Mouse (Mus musculus) stomach, postnatal 0 days (tissue): Measurements from ENCODE around the gene Apobec1. TPM values are rescaled to one million over a fixed set of nuclear protein-coding genes. Genes with fewer than 3 reads are reported as not detected.
"Not testable (repeated sequence)": the region's sequence is repeated elsewhere in the genome, so short reads cannot be mapped to it uniquely, and the experiment has no call there.

ENCODE experiments used
- ATAC-seq: fragments of 200-750 bp; cut with Nextera tagmentation; 2 replicates; pipeline ENCODE4 v1.8.0; 2017; ENCODE audit not compliant: low FRiP score, low TSS enrichment
- DNase-seq: peaks from one replicate; pipeline ENCODE4 v3.0.0-alpha.2; 2016; ENCODE audit warnings: low spot score
- H3K27ac ChIP-seq: fragments of 300-500 bp; sonication (generic); replicated peaks from 2 replicates; pipeline ENCODE4 v1.5.1; 2014; ENCODE audit warnings: mild to moderate bottlenecking, control low read depth
- H3K27me3 ChIP-seq: fragments of 300-500 bp; sonication (generic); 2 replicates; pipeline ENCODE4 v1.6.1; 2014; ENCODE audit warnings: low read length; ENCODE audit not compliant: control insufficient read depth, insufficient read depth
- H3K36me3 ChIP-seq: fragments of 300-500 bp; sonication (generic); 2 replicates; pipeline ENCODE4 v1.6.1; 2014; ENCODE audit warnings: low read length, mixed read lengths; ENCODE audit not compliant: control insufficient read depth, insufficient read depth
- H3K4me1 ChIP-seq: fragments of 300-500 bp; sonication (generic); replicated peaks from 2 replicates; pipeline ENCODE4 v1.6.1; 2014; ENCODE audit warnings: antibody characterized with exemption; ENCODE audit not compliant: control insufficient read depth, insufficient read depth
- H3K4me2 ChIP-seq: fragments of 300-500 bp; sonication (generic); replicated peaks from 2 replicates; pipeline ENCODE4 v1.6.1; 2014; ENCODE audit warnings: low read depth, mild to moderate bottlenecking, control low read depth, moderate library complexity
- H3K4me3 ChIP-seq: fragments of 300-500 bp; sonication (generic); 2 replicates; pipeline ENCODE4 v1.5.1; 2014; ENCODE audit warnings: low read depth, low read length, control low read depth
- H3K9ac ChIP-seq: fragments of 300-500 bp; sonication (generic); 2 replicates; pipeline ENCODE4 v1.6.1; 2014; ENCODE audit warnings: mild to moderate bottlenecking, low read length, control low read depth, mixed read lengths
- H3K9me3 ChIP-seq: fragments of 300-500 bp; sonication (generic); 2 replicates; pipeline ENCODE4 v1.6.1; 2016; ENCODE audit warnings: low read length; ENCODE audit not compliant: control insufficient read depth
- CTCF ChIP-seq: IDR thresholded peaks from 2 replicates; pipeline ENCODE4 v1.5.1; 2016; ENCODE audit warnings: antibody characterized with exemption, low read depth, mild to moderate bottlenecking, moderate library complexity
- EP300 ChIP-seq: optimal IDR thresholded peaks from 2 replicates; pipeline ENCODE3; 2016; ENCODE audit warnings: antibody characterized with exemption
- WGBS: fragments of 180-500 bp; shearing (Covaris S2); extraction: QIAGEN DNeasy Blood & Tissue Kit; methylation state at CpG from one replicate; pipeline ENCODE4 v1.1.7; 2014; 5-methylcytosine and 5-hydroxymethylcytosine counted together
- polyA plus RNA-seq: library from polyadenylated mRNA; unstranded; fragments of >200 nt; fragmentation: Nextera tagmentation; extraction: Ambion mirVana; gene quantifications from 2 replicates; pipeline ENCODE4 v1.2.1, GENCODE M21; 2015

The Apobec1 gene
- polyA plus RNA-seq, 1 experiment from 2014 or later = 7.8 TPM

DNA sequence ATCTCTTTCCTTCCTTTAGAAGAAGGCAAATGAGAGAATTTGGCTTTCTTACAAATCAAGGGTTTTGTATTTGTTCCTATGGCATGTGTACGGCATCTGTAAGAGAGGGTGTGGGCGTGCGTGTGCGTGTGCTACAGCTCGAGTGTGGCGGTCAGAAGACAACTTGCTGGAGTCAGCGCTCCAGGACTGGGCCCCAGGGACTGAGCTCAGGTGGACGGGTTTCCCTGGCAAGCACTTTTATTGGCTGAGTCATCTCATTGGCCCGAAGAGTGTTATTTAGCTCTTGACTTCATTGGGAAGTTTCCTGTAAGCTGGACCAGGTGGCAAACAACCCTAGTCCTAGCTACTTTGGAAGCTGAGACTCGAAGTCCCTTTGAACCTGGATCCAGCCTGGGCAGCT lies 56.3 kb downstream of the Apobec1 start:
- 70% methylated on average over 10 of the region's 10 CpGs for WGBS
- ATAC-seq (no peak), DNase-seq (no peak)
- Histone ChIP-seq H3K4me3 (no peak overlapping the region), H3K9me3 (no peaks in the 10 kb centered on the region), H3K4me2 (no peak overlapping the region), H3K27me3 (no peaks in the 10 kb centered on the region), H3K4me1 (no peaks in the 10 kb centered on the region), H3K36me3 (no peaks in the 10 kb centered on the region), H3K9ac (no peak overlapping the region), H3K27ac (no peak overlapping the region)
- no peak for TF ChIP-seq EP300
- no peak for TF ChIP-seq CTCF

DNA sequence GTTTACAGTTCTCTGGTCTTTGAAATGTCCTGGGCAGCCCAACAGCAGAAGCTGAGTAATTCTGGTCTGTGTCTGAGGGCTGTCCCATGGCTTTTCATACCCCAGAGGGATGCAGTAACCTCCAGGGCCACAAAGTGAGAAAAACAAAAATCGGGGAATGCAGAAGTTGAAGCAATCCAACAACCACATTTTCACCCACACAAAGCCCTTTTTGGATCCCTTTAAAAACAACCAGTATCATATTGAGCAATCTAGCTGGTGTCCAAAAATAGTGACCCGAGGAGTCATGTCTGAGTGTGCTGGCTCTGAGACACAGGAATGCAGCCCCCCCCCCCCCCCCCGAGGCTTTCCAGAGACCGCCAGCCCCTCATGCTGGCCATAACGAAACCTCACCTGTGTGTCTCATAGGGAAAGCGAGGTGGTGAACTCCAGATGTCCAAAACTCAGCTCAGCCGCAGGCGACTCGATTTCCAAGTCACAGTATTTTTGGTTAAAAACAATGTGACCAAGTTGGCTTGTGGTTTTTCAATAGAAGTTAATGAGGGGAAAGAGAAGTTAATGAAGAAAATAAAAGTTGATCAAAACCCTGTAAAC lies 56.9 kb downstream of the Apobec1 start:
- no peaks in the 10 kb centered on the region for H3K4me1 ChIP-seq
- H3K27ac ChIP-seq = no peak overlapping the region
- no peak for TF ChIP-seq CTCF
- TF ChIP-seq EP300 = no peak
- no peak overlapping the region for H3K4me3 ChIP-seq
- 73% methylated on average over 9 of the region's 9 CpGs for WGBS
- DNase-seq (no peak), ATAC-seq (no peak)
- no peak overlapping the region for H3K9ac ChIP-seq
- H3K9me3 ChIP-seq = no peaks in the 10 kb centered on the region
- H3K27me3 ChIP-seq = no peaks in the 10 kb centered on the region
- no peaks in the 10 kb centered on the region for H3K36me3 ChIP-seq
- no peak overlapping the region for H3K4me2 ChIP-seq

DNA sequence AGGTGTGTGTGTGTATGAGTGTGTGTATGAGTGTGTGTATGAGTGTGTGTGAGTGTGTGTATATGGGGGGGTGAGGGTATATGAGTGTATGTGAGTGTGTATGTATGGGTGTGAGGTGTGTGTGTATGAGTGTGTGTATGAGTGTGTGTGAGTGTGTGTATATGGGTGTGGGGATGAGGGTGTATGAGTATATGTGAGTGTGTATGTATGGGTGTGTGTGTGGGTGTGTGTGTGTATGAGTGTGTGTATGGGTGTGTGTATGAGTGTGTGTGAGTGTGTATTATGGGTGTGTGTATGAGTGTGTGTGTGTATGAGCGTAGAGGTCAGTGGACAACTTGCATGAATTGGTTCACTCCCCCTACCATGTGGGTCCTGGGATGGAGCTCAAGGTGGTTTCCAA lies 57.6 kb downstream of the Apobec1 start:
- H3K27ac ChIP-seq = no peak overlapping the region
- H3K4me1 ChIP-seq = no peaks in the 10 kb centered on the region
- no peaks in the 10 kb centered on the region for H3K36me3 ChIP-seq
- ATAC-seq (no peak), DNase-seq (no peak)
- WGBS = 100% methylated on average over 1 of the region's 1 CpGs
- no peak overlapping the region for H3K4me3 ChIP-seq
- H3K27me3 ChIP-seq = no peaks in the 10 kb centered on the region
- no peak overlapping the region for H3K4me2 ChIP-seq
- no peak for TF ChIP-seq CTCF
- no peak for TF ChIP-seq EP300
- H3K9ac ChIP-seq = no peak overlapping the region
- no peaks in the 10 kb centered on the region for H3K9me3 ChIP-seq

DNA sequence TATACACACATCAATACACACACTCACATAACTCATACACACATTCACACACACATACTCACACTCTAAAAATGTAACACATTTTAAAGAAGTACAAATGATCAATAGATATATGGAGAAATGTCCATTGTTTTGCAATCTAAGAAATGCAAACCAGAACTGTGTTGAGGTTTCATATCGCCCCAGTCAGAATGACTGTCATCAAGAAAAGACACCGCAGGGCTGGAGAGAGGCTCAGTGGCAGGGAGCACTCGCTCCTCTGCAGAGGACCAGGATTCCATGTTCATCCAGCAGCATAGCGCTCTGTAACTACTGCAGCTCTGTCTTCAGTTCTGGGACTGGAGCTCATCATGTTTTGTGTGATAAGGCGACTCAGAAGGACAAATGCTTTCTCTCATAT lies 58.7 kb downstream of the Apobec1 start:
- DNase-seq = no peak
- TF ChIP-seq EP300 (no peak), CTCF (no peak)
- Histone ChIP-seq H3K4me3 (no peak overlapping the region), H3K27ac (no peak overlapping the region), H3K9me3 (no peaks in the 10 kb centered on the region), H3K9ac (no peak overlapping the region), H3K4me2 (no peak overlapping the region), H3K36me3 (no peaks in the 10 kb centered on the region), H3K4me1 (no peaks in the 10 kb centered on the region), H3K27me3 (no peaks in the 10 kb centered on the region)
- 78% methylated on average over 5 of the region's 5 CpGs for WGBS
- no peak for ATAC-seq

DNA sequence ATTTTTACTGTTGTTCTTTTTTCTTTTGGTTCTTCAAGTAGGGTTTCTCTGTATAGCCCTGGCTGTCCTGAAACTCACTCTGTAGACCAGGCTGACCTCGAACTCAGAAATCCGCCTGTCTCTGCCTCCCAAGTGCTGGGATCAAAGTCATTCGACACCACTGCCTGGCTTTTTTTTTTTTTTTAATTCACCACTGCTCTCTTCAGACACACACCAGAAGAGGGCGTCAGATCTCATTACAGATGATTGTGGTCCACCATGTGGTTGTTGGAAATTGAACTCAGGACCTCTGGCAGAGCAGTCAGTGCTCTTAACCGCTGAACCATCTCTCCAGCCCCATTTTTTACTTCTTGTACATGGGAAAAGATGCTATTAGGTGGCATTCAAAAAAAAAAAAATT lies 59.8 kb downstream of the Apobec1 start:
- not testable (repeated sequence) for H3K4me1 ChIP-seq, H3K36me3 ChIP-seq, H3K4me3 ChIP-seq, H3K27me3 ChIP-seq, H3K9ac ChIP-seq, H3K27ac ChIP-seq, DNase-seq, H3K4me2 ChIP-seq, H3K9me3 ChIP-seq, ATAC-seq
- 72% methylated on average over 5 of the region's 5 CpGs for WGBS

DNA sequence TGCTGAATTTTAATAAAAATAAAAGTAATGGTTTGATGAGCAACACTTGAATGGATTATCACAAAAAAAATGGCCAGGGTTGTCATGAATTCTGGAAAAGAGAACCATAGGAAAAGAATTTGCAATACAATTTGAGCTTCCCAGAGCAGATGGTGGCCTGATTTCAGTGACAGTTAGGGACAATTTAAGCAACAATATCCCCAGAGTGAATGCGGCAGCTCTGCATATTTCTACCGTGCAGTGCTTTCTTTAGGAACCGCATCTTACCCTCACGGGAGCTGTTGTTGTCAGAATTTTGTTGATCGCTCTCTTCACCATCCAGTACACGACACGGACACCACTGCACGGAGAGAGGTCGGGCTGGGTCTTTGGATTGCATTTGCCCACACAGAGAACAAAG lies 62.7 kb downstream of the Apobec1 start:
- TF ChIP-seq CTCF (no peak), EP300 (no peak)
- H3K36me3 ChIP-seq = no peaks in the 10 kb centered on the region
- no peak overlapping the region for H3K27ac ChIP-seq
- H3K4me1 ChIP-seq = no peaks in the 10 kb centered on the region
- WGBS = 79% methylated on average over 9 of the region's 9 CpGs
- no peak for DNase-seq
- no peaks in the 10 kb centered on the region for H3K27me3 ChIP-seq
- H3K4me3 ChIP-seq = no peak overlapping the region
- H3K4me2 ChIP-seq = no peak overlapping the region
- no peak overlapping the region for H3K9ac ChIP-seq
- ATAC-seq = no peak
- no peaks in the 10 kb centered on the region for H3K9me3 ChIP-seq
